Comparison of ENCODE assay signal across 19 mouse cellular contexts in genomic region chr4:148238919-148239318, GRCm38 (mm10). TPM values are rescaled to one million over a fixed set of nuclear protein-coding genes. Genes with fewer than 3 reads are reported as not detected.
DNase-seq lines count a peak whose midpoint lies in the region; ATAC-seq lines count a peak whose summit lies in the region.
"Had no signal": no experiment of that assay in that cellular context is flagged by ENCODE, and none has a peak within 500 bp of the region (broad histone marks: within the 10 kb centered on the region; RNA-seq: fewer than 3 reads in every experiment).

No protein-coding gene starts in this region.

- ATAC-seq in hindbrain, embryonic 14.5 days (ENCODE audit: low FRiP score), result no peak
- no peak for ATAC-seq in midbrain, embryonic 15.5 days (replicated peaks)
- no peak for ATAC-seq in midbrain, embryonic 11.5 days (ENCODE audit: low FRiP score)
- ATAC-seq: intestine, embryonic 15.5 days had no signal

- no peaks in the 10 kb centered on the region for H3K9me3 ChIP-seq in hindbrain, embryonic 10.5 days
- no peaks in the 10 kb centered on the region for H3K9me3 ChIP-seq in hindbrain, embryonic 14.5 days (ENCODE audit: control insufficient read depth, low read length)
- no peaks in the 10 kb centered on the region for H3K9me3 ChIP-seq in midbrain, embryonic 15.5 days
- H3K9me3 ChIP-seq in midbrain, embryonic 11.5 days (ENCODE audit: control insufficient read depth, low read length), result no peaks in the 10 kb centered on the region
- H3K9me3 ChIP-seq: embryonic facial prominence, embryonic 13.5 days; forebrain, embryonic 12.5 days; heart, embryonic 12.5 days; intestine, embryonic 15.5 days had no signal

- H3K4me2 ChIP-seq in hindbrain, embryonic 14.5 days (replicated peaks), result no peak overlapping the region
- H3K4me2 ChIP-seq in midbrain, embryonic 15.5 days, result no peak overlapping the region
- no peak overlapping the region for H3K4me2 ChIP-seq in midbrain, embryonic 11.5 days
- H3K4me2 ChIP-seq: embryonic facial prominence, embryonic 13.5 days; forebrain, embryonic 12.5 days; heart, embryonic 12.5 days; intestine, embryonic 15.5 days had no signal

- no peak overlapping the region for H3K4me3 ChIP-seq in hindbrain, embryonic 10.5 days
- no peak overlapping the region for H3K4me3 ChIP-seq in hindbrain, embryonic 14.5 days (replicated peaks; ENCODE audit: low read length)
- H3K4me3 ChIP-seq in midbrain, embryonic 15.5 days, result no peak overlapping the region
- no peak overlapping the region for H3K4me3 ChIP-seq in midbrain, embryonic 11.5 days (ENCODE audit: low read depth, low read length)
- H3K4me3 ChIP-seq: embryonic facial prominence, embryonic 13.5 days; forebrain, embryonic 12.5 days; gastrocnemius, adult 2 months; heart, embryonic 12.5 days; intestine, embryonic 15.5 days had no signal

- H3K9ac ChIP-seq in hindbrain, embryonic 14.5 days, result no peak overlapping the region
- no peak overlapping the region for H3K9ac ChIP-seq in midbrain, embryonic 15.5 days
- no peak overlapping the region for H3K9ac ChIP-seq in midbrain, embryonic 11.5 days (ENCODE audit: low read length)
- H3K9ac ChIP-seq: embryonic facial prominence, embryonic 13.5 days; forebrain, embryonic 12.5 days; heart, embryonic 12.5 days; intestine, embryonic 15.5 days had no signal

- DNase-seq in hindbrain, embryonic 10.5 days (ENCODE audit: low spot score), result no peak
- DNase-seq in hindbrain, embryonic 14.5 days (ENCODE audit: low spot score), result no peak
- peak; percentile 34 for DNase-seq in layer of hippocampus, postnatal 10 days (ENCODE audit: low spot score in 2 of 2)
- DNase-seq in layer of hippocampus, postnatal 14 days (ENCODE audit: low spot score in 2 of 2), result no peak
- no peak for DNase-seq in midbrain, embryonic 11.5 days (ENCODE audit: low spot score, missing footprints)
- no peak for DNase-seq in kidney, adult 11 months
- DNase-seq: adrenal gland, adult 2 months; adrenal gland, postnatal 25 days; cerebellum, adult 8-10 months; cerebellum, postnatal 36 days; gastrocnemius, adult 2 months; gastrocnemius, postnatal 25 days had no signal

- H3K27ac ChIP-seq in hindbrain, embryonic 10.5 days, result 0 out of 2 replicates have a peak overlapping the region, but pooled peaks have one; percentile 2
- no peak overlapping the region; the same call in 1 of the 2 replicates for H3K27ac ChIP-seq in hindbrain, embryonic 14.5 days
- peak overlapping the region; percentile 51; the same call in 1 of the 2 replicates for H3K27ac ChIP-seq in midbrain, embryonic 15.5 days
- H3K27ac ChIP-seq in midbrain, embryonic 11.5 days (ENCODE audit: low read depth, low read length), result no peak overlapping the region
- H3K27ac ChIP-seq: embryonic facial prominence, embryonic 13.5 days; forebrain, embryonic 12.5 days; gastrocnemius, adult 2 months; intestine, embryonic 15.5 days had no signal

- H3K36me3 ChIP-seq in hindbrain, embryonic 10.5 days, result peaks cover 29% of the 10 kb centered on the region
- H3K36me3 ChIP-seq in hindbrain, embryonic 14.5 days (replicated peaks; ENCODE audit: control insufficient read depth, insufficient read depth), result peaks cover 42% of the 10 kb centered on the region
- peaks cover 4% of the 10 kb centered on the region; the same call in 1 of the 2 replicates for H3K36me3 ChIP-seq in midbrain, embryonic 15.5 days (replicated peaks)
- H3K36me3 ChIP-seq in midbrain, embryonic 11.5 days (ENCODE audit: control insufficient read depth, insufficient read depth, low read length), result no peaks in the 10 kb centered on the region
- H3K36me3 ChIP-seq: embryonic facial prominence, embryonic 13.5 days; heart, embryonic 12.5 days; intestine, embryonic 15.5 days had no signal

- 61% methylated on average over 6 of the region's 6 CpGs for WGBS in hindbrain, embryonic 10.5 days
- 54% methylated on average over 6 of the region's 6 CpGs for WGBS in hindbrain, embryonic 14.5 days
- WGBS in midbrain, embryonic 15.5 days, result 46% methylated on average over 6 of the region's 6 CpGs
- WGBS in midbrain, embryonic 11.5 days, result 68% methylated on average over 6 of the region's 6 CpGs

- H3K27me3 ChIP-seq in hindbrain, embryonic 10.5 days (ENCODE audit: insufficient read depth, poor library complexity, severe bottlenecking), result peaks cover 3% of the 10 kb centered on the region; the same call in 1 of the 2 replicates
- H3K27me3 ChIP-seq in hindbrain, embryonic 14.5 days (ENCODE audit: control insufficient read depth, insufficient read depth, low read length), result no peaks in the 10 kb centered on the region
- H3K27me3 ChIP-seq in midbrain, embryonic 15.5 days (replicated peaks), result no peaks in the 10 kb centered on the region
- H3K27me3 ChIP-seq in midbrain, embryonic 11.5 days (ENCODE audit: control insufficient read depth, insufficient read depth, low read length), result no peaks in the 10 kb centered on the region
- H3K27me3 ChIP-seq: embryonic facial prominence, embryonic 13.5 days had no signal

- H3K4me1 ChIP-seq in hindbrain, embryonic 10.5 days (replicated peaks), result peaks cover 41% of the 10 kb centered on the region
- peaks cover 21% of the 10 kb centered on the region for H3K4me1 ChIP-seq in hindbrain, embryonic 14.5 days (replicated peaks; ENCODE audit: control insufficient read depth, insufficient read depth, low read length)
- H3K4me1 ChIP-seq in midbrain, embryonic 15.5 days, result peaks cover 22% of the 10 kb centered on the region
- H3K4me1 ChIP-seq in midbrain, embryonic 11.5 days (ENCODE audit: control insufficient read depth, insufficient read depth, low read length), result peaks cover 12% of the 10 kb centered on the region
- H3K4me1 ChIP-seq: heart, embryonic 12.5 days; intestine, embryonic 15.5 days had no signal

RNA-seq across cellular contexts. Expression of gene Disp3, which starts 48.8 kb away (rescaled TPM):
- 3.7 and 10.7 TPM in 2 replicates for polyA plus RNA-seq in hindbrain, embryonic 10.5 days (2016; fragmentation: Nextera tagmentation; extraction: Ambion mirVana)
- 16.6 and 16.9 TPM in 2 replicates for polyA plus RNA-seq in hindbrain, embryonic 14.5 days (2014; fragmentation: Nextera tagmentation; extraction: Ambion mirVana)
- total RNA-seq in layer of hippocampus, postnatal 10 days (2021), result 10 to 100 TPM; 19.7 to 24.9 TPM
- 10 to 100 TPM; 29.4 to 32.3 TPM for total RNA-seq in layer of hippocampus, postnatal 14 days (2021)
- 12.5 and 13.6 TPM in 2 replicates for polyA plus RNA-seq in midbrain, embryonic 15.5 days (2015; fragmentation: Nextera tagmentation; extraction: Ambion mirVana)
- 2.5 and 2.9 TPM in 2 replicates for polyA plus RNA-seq in midbrain, embryonic 11.5 days (2014; fragmentation: Nextera tagmentation; extraction: Ambion mirVana)
- total RNA-seq: gastrocnemius, adult 2 months; granulocyte monocyte progenitor cell, adult 5-6 weeks; heart, postnatal 25 days had no signal

Comparison
In these comparisons a context has a peak if more than half of its experiments do, and no peak if none do; other contexts are left out.
1. DNase-seq: peak in layer of hippocampus, postnatal 10 days (2 of 2); none in hindbrain, embryonic 10.5 days (single experiment), hindbrain, embryonic 14.5 days (single experiment), layer of hippocampus, postnatal 14 days (0 of 2), midbrain, embryonic 11.5 days (single experiment) and kidney, adult 11 months (single experiment).
2. H3K27ac ChIP-seq: peak in hindbrain, embryonic 10.5 days (single experiment) and midbrain, embryonic 15.5 days (single experiment); none in hindbrain, embryonic 14.5 days (single experiment) and midbrain, embryonic 11.5 days (single experiment).